Mouse (Mus musculus) lung, embryonic 16.5 days (tissue): ENCODE data around the gene Maco1. TPM values are rescaled to one million over a fixed set of nuclear protein-coding genes. Genes with fewer than 3 reads are reported as not detected.
"Not testable (repeated sequence)": the region's sequence is repeated elsewhere in the genome, so short reads cannot be mapped to it uniquely, and the experiment has no call there.

ENCODE experiments used
- ATAC-seq: fragments of 200-750 bp; cut with Nextera tagmentation; 2 replicates; pipeline ENCODE4 v1.8.0; 2017; ENCODE audit warnings: low read depth, mild to moderate bottlenecking, moderate library complexity
- H3K27ac ChIP-seq: fragments of 300-500 bp; sonication (generic); 2 replicates; pipeline ENCODE4 v1.5.1; 2014; ENCODE audit warnings: mild to moderate bottlenecking, control low read depth, low read length
- H3K27me3 ChIP-seq: fragments of 300-500 bp; sonication (generic); 2 replicates; pipeline ENCODE4 v1.6.1; 2014; ENCODE audit warnings: low read depth, low read length, mixed read lengths; ENCODE audit not compliant: control insufficient read depth, insufficient read depth
- H3K36me3 ChIP-seq: fragments of 300-500 bp; sonication (generic); 2 replicates; pipeline ENCODE4 v1.6.1; 2014; ENCODE audit warnings: low read length; ENCODE audit not compliant: control insufficient read depth, insufficient read depth
- H3K4me1 ChIP-seq: fragments of 300-500 bp; sonication (generic); replicated peaks from 2 replicates; pipeline ENCODE4 v1.6.1; 2014; ENCODE audit warnings: low read length, mixed read lengths; ENCODE audit not compliant: control insufficient read depth, insufficient read depth
- H3K4me2 ChIP-seq: fragments of 300-500 bp; sonication (generic); 2 replicates; pipeline ENCODE4 v1.6.1; 2014; ENCODE audit warnings: low read depth, low read length, control low read depth
- H3K4me3 ChIP-seq: fragments of 300-500 bp; sonication (generic); 2 replicates; pipeline ENCODE4 v1.5.1; 2014; ENCODE audit warnings: mild to moderate bottlenecking, low read length, control low read depth
- H3K9ac ChIP-seq: fragments of 300-500 bp; sonication (generic); 2 replicates; pipeline ENCODE4 v1.6.1; 2014; ENCODE audit warnings: low read length, control low read depth
- H3K9me3 ChIP-seq: fragments of 300-500 bp; sonication (generic); 2 replicates; pipeline ENCODE4 v1.6.1; 2016; ENCODE audit warnings: low read length; ENCODE audit not compliant: control insufficient read depth
- WGBS: fragments of 180-500 bp; shearing (Covaris S2); extraction: QIAGEN DNeasy Blood & Tissue Kit; methylation state at CpG from one replicate; pipeline ENCODE4 v1.1.7; 2014; 5-methylcytosine and 5-hydroxymethylcytosine counted together
- polyA plus RNA-seq: library from polyadenylated mRNA; unstranded; fragments of >200 nt; fragmentation: Nextera tagmentation; extraction: Ambion mirVana; gene quantifications from 2 replicates; pipeline ENCODE4 v1.2.1, GENCODE M21; 2015

The Maco1 gene
- polyA plus RNA-seq, 1 experiment from 2014 or later, result 36.3 TPM

DNA sequence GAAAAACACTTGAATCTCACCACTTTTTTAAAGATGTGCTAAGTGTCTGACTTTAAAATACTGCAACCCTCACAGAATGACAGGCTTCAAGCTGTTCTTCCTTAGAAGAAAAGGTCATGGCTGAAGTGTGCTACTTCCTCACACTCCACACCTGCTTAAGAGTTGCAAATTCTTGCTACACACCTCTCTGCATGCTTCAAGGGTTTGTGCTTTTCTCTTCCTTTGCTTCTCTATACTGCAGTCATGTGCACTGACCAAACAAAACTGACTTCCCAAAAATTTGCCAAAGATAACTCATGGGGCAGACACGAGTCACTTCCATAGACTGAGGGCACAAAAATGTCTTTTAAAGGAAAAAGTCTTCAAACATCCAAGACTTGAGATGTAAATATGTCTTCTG, 14.9 kb downstream of the Maco1 start:
- H3K4me3 ChIP-seq, result no peak overlapping the region
- no peaks in the 10 kb centered on the region for H3K27me3 ChIP-seq
- no peak for ATAC-seq
- no peak overlapping the region for H3K27ac ChIP-seq
- peaks cover 6% of the 10 kb centered on the region; the same call in 1 of the 2 replicates for H3K4me1 ChIP-seq
- H3K9ac ChIP-seq, result no peak overlapping the region
- no peaks in the 10 kb centered on the region for H3K9me3 ChIP-seq
- peaks cover 3% of the 10 kb centered on the region; the same call in 1 of the 2 replicates for H3K36me3 ChIP-seq
- 24% methylated on average over 1 of the region's 1 CpGs for WGBS
- no peak overlapping the region for H3K4me2 ChIP-seq

DNA sequence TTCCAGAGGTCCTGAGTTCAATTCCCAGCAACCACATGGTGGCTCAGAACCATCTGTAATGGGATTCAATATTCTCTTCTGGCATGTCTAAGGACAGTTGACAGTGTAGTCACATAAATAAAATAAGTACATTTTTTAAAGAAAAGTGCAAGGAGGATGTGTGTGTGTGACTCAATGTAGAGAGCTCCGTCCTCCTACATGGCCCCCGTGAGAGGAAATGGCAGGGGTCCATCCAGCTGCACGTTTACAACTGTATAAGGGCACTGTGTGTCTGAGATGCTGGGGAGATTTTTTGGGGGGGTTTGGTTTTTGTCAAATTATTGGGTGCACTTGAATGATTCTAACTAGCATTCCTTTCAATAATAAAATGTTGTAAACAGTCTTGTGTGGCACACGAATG, 17.7 kb downstream of the Maco1 start:
- H3K36me3 ChIP-seq, result peaks cover 12% of the 10 kb centered on the region; the same call in 1 of the 2 replicates
- H3K9ac ChIP-seq, result no peak overlapping the region
- no peaks in the 10 kb centered on the region for H3K27me3 ChIP-seq
- 76% methylated on average over 4 of the region's 4 CpGs for WGBS
- H3K4me3 ChIP-seq, result no peak overlapping the region
- no peak for ATAC-seq
- H3K27ac ChIP-seq, result no peak overlapping the region
- no peaks in the 10 kb centered on the region for H3K9me3 ChIP-seq
- H3K4me1 ChIP-seq, result peaks cover 6% of the 10 kb centered on the region; the same call in 1 of the 2 replicates
- H3K4me2 ChIP-seq, result no peak overlapping the region

DNA sequence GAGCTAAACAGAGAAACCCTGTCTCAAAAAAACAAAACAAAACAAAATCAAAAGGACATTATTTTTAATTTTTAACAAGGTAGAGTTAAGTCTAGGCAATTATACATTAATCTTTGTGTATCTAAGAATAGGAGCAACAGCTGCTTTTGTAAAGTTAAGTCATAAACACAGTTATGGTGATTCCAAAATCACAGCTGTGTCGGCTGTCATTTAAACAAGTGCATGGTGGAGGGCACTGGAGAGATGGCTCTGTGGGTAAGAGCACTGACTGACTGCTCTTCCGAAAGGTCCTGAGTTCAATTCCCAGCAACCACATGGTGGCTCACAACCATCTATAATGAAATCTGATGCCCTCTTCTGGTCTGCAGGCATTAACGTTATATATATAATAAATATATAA, 21.2 kb downstream of the Maco1 start:
- Histone ChIP-seq H3K27ac (no peak overlapping the region), H3K9ac (no peak overlapping the region), H3K4me1 (0 out of 2 replicates have a peak, but pooled peaks cover 2% of the 10 kb centered on the region), H3K9me3 (no peaks in the 10 kb centered on the region), H3K27me3 (no peaks in the 10 kb centered on the region), H3K4me2 (no peak overlapping the region), H3K4me3 (no peak overlapping the region), H3K36me3 (peaks cover 20% of the 10 kb centered on the region)
- ATAC-seq, result no peak
- 83% methylated on average over 3 of the region's 3 CpGs for WGBS

DNA sequence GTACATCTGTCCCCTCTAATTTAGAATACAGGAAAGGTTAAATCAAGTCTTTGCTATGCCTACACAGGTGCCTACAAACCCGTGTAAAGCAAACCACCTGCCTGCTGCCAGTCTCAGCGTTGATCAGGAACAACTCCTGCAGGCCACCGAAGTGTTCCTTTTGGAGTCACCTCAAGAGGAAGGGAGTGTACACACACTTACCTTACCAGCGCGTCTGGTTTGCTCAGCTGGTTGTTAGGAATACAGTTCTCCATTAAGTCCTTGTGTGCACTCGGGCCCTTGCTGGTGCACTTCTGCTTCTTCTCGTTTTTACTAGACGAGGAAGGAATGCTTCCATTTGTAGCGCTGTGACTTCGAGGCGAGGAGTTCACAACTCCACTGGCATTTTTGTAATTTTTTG, 25.3 kb downstream of the Maco1 start:
- Histone ChIP-seq H3K9ac (no peak overlapping the region), H3K4me1 (peaks cover 13% of the 10 kb centered on the region), H3K4me2 (no peak overlapping the region), H3K36me3 (peaks cover 29% of the 10 kb centered on the region), H3K4me3 (no peak overlapping the region), H3K27me3 (no peaks in the 10 kb centered on the region), H3K27ac (peak overlapping the region; percentile 42; the same call in 1 of the 2 replicates), H3K9me3 (no peaks in the 10 kb centered on the region)
- 60% methylated on average over 11 of the region's 11 CpGs for WGBS
- peak; percentile 87 for ATAC-seq

DNA sequence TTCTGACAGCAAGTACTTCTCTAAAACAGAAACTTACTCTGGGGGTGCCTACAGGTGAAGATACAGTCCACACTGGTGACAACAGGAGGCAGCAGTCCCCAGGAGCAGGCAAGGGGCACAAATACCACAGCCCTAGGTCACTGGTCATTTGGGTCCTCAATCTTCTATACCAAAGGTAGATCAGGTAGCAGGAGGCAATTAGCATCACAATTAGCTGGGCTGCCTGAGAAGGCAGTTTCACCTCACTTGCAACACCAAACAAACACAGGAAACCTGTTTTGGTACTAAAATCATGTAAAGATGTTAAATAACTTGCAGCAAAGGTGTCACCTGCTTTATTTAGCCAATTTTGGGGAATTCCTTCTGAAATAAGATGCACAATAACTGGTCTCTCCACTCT, 26.8 kb downstream of the Maco1 start:
- no peak overlapping the region for H3K4me2 ChIP-seq
- ATAC-seq, result no peak
- no peak overlapping the region for H3K27ac ChIP-seq
- H3K36me3 ChIP-seq, result peaks cover 26% of the 10 kb centered on the region
- peaks cover 18% of the 10 kb centered on the region for H3K4me1 ChIP-seq
- H3K9ac ChIP-seq, result no peak overlapping the region
- no peak overlapping the region for H3K4me3 ChIP-seq
- H3K27me3 ChIP-seq, result no peaks in the 10 kb centered on the region
- H3K9me3 ChIP-seq, result no peaks in the 10 kb centered on the region

DNA sequence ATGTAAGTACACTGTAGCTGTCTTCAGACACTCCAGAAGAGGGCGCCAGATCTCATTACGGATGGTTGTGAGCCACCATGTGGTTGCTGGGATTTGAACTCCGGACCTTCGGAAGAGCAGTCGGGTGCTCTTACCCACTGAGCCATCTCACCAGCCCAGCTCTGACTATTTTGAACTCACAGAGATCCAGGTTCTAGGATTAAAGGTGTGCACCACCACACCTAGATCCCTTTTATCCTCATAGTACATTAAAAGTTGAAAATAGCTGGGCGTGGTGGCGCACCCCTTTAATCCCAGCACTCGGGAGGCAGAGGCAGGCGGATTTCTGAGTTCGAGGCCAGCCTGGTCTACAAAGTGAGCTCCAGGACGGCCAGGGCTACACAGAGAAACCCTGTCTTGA, 27.3 kb downstream of the Maco1 start:
- H3K9ac ChIP-seq, H3K9me3 ChIP-seq, H3K4me2 ChIP-seq, H3K27me3 ChIP-seq, H3K4me3 ChIP-seq, H3K27ac ChIP-seq, ATAC-seq: not testable (repeated sequence)
- Histone ChIP-seq H3K4me1 (peaks cover 19% of the 10 kb centered on the region), H3K36me3 (peaks cover 23% of the 10 kb centered on the region)
- 91% methylated on average over 10 of the region's 11 CpGs for WGBS

DNA sequence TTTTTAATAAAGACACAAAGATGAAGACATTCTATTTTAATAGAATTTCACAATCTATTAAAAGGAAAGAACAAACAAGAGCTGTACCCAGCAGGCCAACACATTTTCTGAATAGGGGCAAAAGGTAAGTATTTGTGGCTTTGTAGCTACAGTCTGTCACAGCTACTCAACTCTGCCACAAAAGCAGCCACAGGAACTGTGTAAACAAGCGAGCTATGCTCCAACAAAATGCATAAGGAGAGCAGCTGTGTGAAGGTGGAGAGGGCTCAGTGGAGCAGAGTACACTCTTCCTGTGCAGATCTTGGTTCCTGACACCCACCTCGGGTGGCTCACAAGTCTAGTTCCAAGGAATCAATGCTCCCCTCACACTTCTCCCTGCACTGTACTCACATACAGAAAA, 29.6 kb downstream of the Maco1 start:
- WGBS, result 47% methylated on average over 2 of the region's 2 CpGs
- peak; percentile 36; the same call in 1 of the 2 replicates for ATAC-seq
- 0 out of 2 replicates have a peak overlapping the region, but pooled peaks have one; percentile 11 for H3K9ac ChIP-seq
- no peaks in the 10 kb centered on the region for H3K27me3 ChIP-seq
- H3K4me3 ChIP-seq, result no peak overlapping the region
- no peak overlapping the region for H3K4me2 ChIP-seq
- peak overlapping the region; percentile 66 for H3K27ac ChIP-seq
- no peaks in the 10 kb centered on the region for H3K9me3 ChIP-seq
- H3K36me3 ChIP-seq, result peaks cover 19% of the 10 kb centered on the region
- peaks cover 23% of the 10 kb centered on the region for H3K4me1 ChIP-seq

DNA sequence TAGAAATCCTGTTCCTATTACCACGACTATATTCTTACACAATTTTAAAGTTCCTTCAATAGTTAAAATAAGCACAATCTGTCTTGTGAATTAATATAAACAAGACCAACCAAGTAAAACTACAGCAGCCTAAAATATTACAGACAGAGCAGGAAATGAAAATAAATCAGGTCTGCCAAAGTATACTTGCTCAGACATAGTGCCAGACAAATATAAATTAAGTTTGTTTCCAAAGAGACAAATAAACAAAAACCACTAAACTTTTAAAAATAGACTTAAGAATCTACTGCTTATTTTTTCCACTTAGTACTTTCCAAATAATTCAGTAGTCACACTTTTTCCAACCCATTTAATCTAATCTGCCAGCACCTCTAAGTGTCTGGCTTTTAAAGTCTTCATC, 32.1 kb downstream of the Maco1 start:
- no peak overlapping the region for H3K4me3 ChIP-seq
- peaks cover 25% of the 10 kb centered on the region for H3K4me1 ChIP-seq
- no peak overlapping the region; the same call in 1 of the 2 replicates for H3K27ac ChIP-seq
- H3K9ac ChIP-seq, result no peak overlapping the region
- H3K36me3 ChIP-seq, result peaks cover 10% of the 10 kb centered on the region
- 36% methylated on average over 1 of the region's 1 CpGs for WGBS
- H3K9me3 ChIP-seq, result no peaks in the 10 kb centered on the region
- H3K4me2 ChIP-seq, result no peak overlapping the region
- peak; percentile 50; the same call in 1 of the 2 replicates for ATAC-seq
- H3K27me3 ChIP-seq, result no peaks in the 10 kb centered on the region

DNA sequence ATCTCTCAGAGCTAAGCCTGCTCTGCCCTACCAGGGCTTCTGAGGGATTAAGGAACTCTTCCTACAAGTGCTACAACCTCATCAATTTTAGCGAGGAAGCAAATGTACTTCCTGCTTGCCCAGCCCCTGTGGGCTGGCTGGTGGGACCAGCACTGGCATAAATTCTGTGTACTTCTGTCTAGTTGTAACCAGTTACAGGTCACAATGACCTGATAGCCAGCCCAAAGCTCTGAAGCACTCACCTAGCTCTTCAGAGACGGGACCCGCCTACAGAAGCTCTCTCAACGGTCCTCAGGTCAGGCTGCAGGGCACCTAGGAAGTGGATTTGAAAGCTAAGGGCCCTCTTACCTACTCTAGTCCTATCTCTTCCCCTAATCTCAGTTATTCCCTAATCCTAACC, 35.4 kb downstream of the Maco1 start:
- peak; percentile 41; the same call in 1 of the 2 replicates for ATAC-seq
- no peaks in the 10 kb centered on the region for H3K27me3 ChIP-seq
- no peaks in the 10 kb centered on the region for H3K9me3 ChIP-seq
- no peak overlapping the region for H3K4me3 ChIP-seq
- peak overlapping the region; percentile 59 for H3K27ac ChIP-seq
- peaks cover 14% of the 10 kb centered on the region for H3K4me1 ChIP-seq
- no peaks in the 10 kb centered on the region for H3K36me3 ChIP-seq
- no peak overlapping the region for H3K9ac ChIP-seq
- WGBS, result 63% methylated on average over 4 of the region's 4 CpGs
- H3K4me2 ChIP-seq, result no peak overlapping the region

DNA sequence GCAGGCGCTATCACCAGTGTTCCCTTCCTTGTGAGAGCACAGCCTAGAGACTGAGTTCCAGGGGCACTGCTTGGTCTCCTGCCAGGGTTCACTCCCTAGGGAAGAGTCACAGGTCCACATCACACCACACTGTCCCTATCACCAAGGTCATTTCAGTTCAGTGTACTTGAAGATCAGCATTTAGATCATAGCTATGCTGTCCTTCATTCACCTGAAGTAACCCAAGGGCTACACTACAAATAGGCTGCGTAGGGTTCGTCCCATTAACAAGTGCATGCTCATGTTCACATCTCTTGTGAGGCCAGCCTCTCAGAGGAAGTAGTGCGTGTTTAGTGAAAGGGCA, 38.9 kb downstream of the Maco1 start:
- H3K36me3 ChIP-seq, result peaks cover 17% of the 10 kb centered on the region
- H3K4me1 ChIP-seq, result peaks cover 8% of the 10 kb centered on the region
- 84% methylated on average over 4 of the region's 4 CpGs for WGBS
- H3K4me3 ChIP-seq, result no peak overlapping the region
- no peak for ATAC-seq
- no peak overlapping the region for H3K4me2 ChIP-seq
- no peak overlapping the region for H3K9ac ChIP-seq
- H3K27ac ChIP-seq, result no peak overlapping the region
- no peaks in the 10 kb centered on the region for H3K9me3 ChIP-seq
- no peaks in the 10 kb centered on the region for H3K27me3 ChIP-seq
